Comparison of ENCODE assay signal across 34 mouse cellular contexts in the genomic region with DNA sequence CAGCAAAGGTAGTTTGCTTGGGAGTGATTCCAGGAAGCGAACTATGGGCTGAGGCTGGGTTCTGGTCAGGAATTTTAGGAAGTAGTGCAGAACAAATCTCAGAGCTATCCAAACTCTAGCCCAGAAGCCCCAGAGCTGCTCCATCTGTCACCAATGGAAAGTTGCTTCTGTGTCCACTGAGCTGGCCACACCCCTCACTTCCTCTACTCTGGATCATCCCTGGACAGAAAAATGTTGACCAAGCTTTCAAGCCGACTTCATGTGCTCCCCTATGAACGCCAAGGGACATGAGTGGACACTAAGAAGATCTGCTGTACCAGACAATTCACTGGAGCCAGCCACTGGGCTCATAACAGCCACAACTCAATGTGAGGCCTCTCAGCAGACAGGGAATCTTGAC. TPM values are rescaled to one million over a fixed set of nuclear protein-coding genes. Genes with fewer than 3 reads are reported as not detected.
DNase-seq lines count a peak whose midpoint lies in the region; ATAC-seq and TF ChIP-seq lines count a peak whose summit lies in the region.
"Had no signal": no experiment of that assay in that cellular context is flagged by ENCODE, and none has a peak within 500 bp of the region (broad histone marks: within the 10 kb centered on the region; RNA-seq: fewer than 3 reads in every experiment).

No protein-coding gene starts in this region.

- H3K4me3 ChIP-seq in heart, embryonic 12.5 days: no peak overlapping the region
- H3K4me3 ChIP-seq in lung, embryonic 14.5 days (ENCODE audit: low read depth, low read length): no peak overlapping the region
- H3K4me3 ChIP-seq in small intestine, adult 2 months (ENCODE audit: low read depth, low read length): no peak overlapping the region
- H3K4me3 ChIP-seq: embryonic facial prominence, embryonic 13.5 days; forebrain, embryonic 10.5 days; forebrain, embryonic 15.5 days; hindbrain, embryonic 10.5 days; hindbrain, embryonic 15.5 days; layer of hippocampus, adult 2 months; left cerebral cortex, adult 2 months; limb, embryonic 12.5 days; liver, embryonic 15.5 days; megakaryocyte, embryonic 14.5 days; midbrain, embryonic 12.5 days had no signal

- peak; percentile 29 to 40 for DNase-seq in cerebellum, postnatal 10 days
- no peak for DNase-seq in cerebellum, postnatal 36 days
- DNase-seq in heart, adult 8-10 months (ENCODE audit: low spot score): no peak
- no peak for DNase-seq in lung, embryonic 14.5 days
- DNase-seq in lung, postnatal 4 days: no peak
- DNase-seq: adrenal gland, adult 8-10 months; cerebellum, adult 2 months; gastrocnemius, postnatal 36 days; kidney, adult 11 months; kidney, postnatal 36 days; lung, postnatal 14 days; spleen, adult 18-20 months; thymus, postnatal 14 days had no signal

- no peaks in the 10 kb centered on the region for H3K9me3 ChIP-seq in heart, embryonic 12.5 days (replicated peaks)
- H3K9me3 ChIP-seq in lung, embryonic 14.5 days (ENCODE audit: low read depth, low read length): no peaks in the 10 kb centered on the region
- H3K9me3 ChIP-seq: embryonic facial prominence, embryonic 13.5 days; forebrain, embryonic 10.5 days; forebrain, embryonic 15.5 days; hindbrain, embryonic 10.5 days; hindbrain, embryonic 15.5 days; limb, embryonic 12.5 days; liver, embryonic 15.5 days; megakaryocyte, embryonic 14.5 days; midbrain, embryonic 12.5 days had no signal

- TF ChIP-seq POLR2A in small intestine, adult 2 months (IDR thresholded peaks at IDR 0.05; ENCODE audit: low read depth, low read length): no peak

- WGBS in heart, embryonic 12.5 days: 54% methylated on average over 3 of the region's 3 CpGs
- 69% methylated on average over 3 of the region's 3 CpGs for WGBS in lung, embryonic 14.5 days
- WGBS in small intestine, adult 2 months: 68% methylated on average over 3 of the region's 3 CpGs

- H3K9ac ChIP-seq in heart, embryonic 12.5 days: no peak overlapping the region
- no peak overlapping the region for H3K9ac ChIP-seq in lung, embryonic 14.5 days
- H3K9ac ChIP-seq: embryonic facial prominence, embryonic 13.5 days; forebrain, embryonic 15.5 days; hindbrain, embryonic 15.5 days; limb, embryonic 12.5 days; liver, embryonic 15.5 days; midbrain, embryonic 12.5 days had no signal

- no peak for ATAC-seq in heart, embryonic 12.5 days (ENCODE audit: insufficient number of reproducible peaks, low FRiP score)
- ATAC-seq in lung, embryonic 14.5 days (ENCODE audit: insufficient read depth): no peak
- ATAC-seq: activated CD4-positive, CD25-positive, alpha-beta regulatory T cell, adult 4 months; forebrain, embryonic 15.5 days; inflammation-experienced regulatory T-cells, adult 6 months had no signal

- H3K27ac ChIP-seq in heart, embryonic 12.5 days (ENCODE audit: poor library complexity, severe bottlenecking): peak overlapping the region; percentile 59; the same call in 1 of the 2 replicates
- H3K27ac ChIP-seq in lung, embryonic 14.5 days (ENCODE audit: low read depth): 0 out of 2 replicates have a peak overlapping the region, but pooled peaks have one; percentile 19
- 0 out of 2 replicates have a peak overlapping the region, but pooled peaks have one; percentile 4 for H3K27ac ChIP-seq in small intestine, adult 2 months (ENCODE audit: insufficient read depth, low read depth, low read length)
- H3K27ac ChIP-seq: embryonic facial prominence, embryonic 13.5 days; forebrain, embryonic 10.5 days; forebrain, embryonic 15.5 days; hindbrain, embryonic 10.5 days; hindbrain, embryonic 15.5 days; layer of hippocampus, adult 2 months; left cerebral cortex, adult 2 months; limb, embryonic 12.5 days; liver, embryonic 15.5 days; midbrain, embryonic 12.5 days had no signal

- H3K27me3 ChIP-seq in heart, embryonic 12.5 days (replicated peaks): no peaks in the 10 kb centered on the region
- H3K27me3 ChIP-seq in lung, embryonic 14.5 days (ENCODE audit: insufficient read depth, low read length): no peaks in the 10 kb centered on the region
- H3K27me3 ChIP-seq in small intestine, adult 2 months (ENCODE audit: control insufficient read depth, insufficient read depth, low read length): no peaks in the 10 kb centered on the region
- H3K27me3 ChIP-seq: CH12.LX; embryonic facial prominence, embryonic 13.5 days; forebrain, embryonic 15.5 days; hindbrain, embryonic 15.5 days; limb, embryonic 12.5 days; liver, embryonic 15.5 days; midbrain, embryonic 12.5 days had no signal

- TF ChIP-seq CTCF in lung, embryonic 14.5 days (IDR thresholded peaks at IDR 0.05; ENCODE audit: low read depth): no peak
- no peak for TF ChIP-seq CTCF in small intestine, adult 2 months (IDR thresholded peaks at IDR 0.05; ENCODE audit: extremely low read depth, insufficient read length, insufficient replicate concordance, low read depth, low read length)

- H3K4me1 ChIP-seq in heart, embryonic 12.5 days (replicated peaks): peaks cover 64% of the 10 kb centered on the region
- peaks cover 25% of the 10 kb centered on the region for H3K4me1 ChIP-seq in lung, embryonic 14.5 days (ENCODE audit: insufficient read depth)
- H3K4me1 ChIP-seq in small intestine, adult 2 months (ENCODE audit: control insufficient read depth, insufficient read depth, insufficient read length, low read length): peaks cover 3% of the 10 kb centered on the region; the same call in 1 of the 2 replicates
- H3K4me1 ChIP-seq: forebrain, embryonic 10.5 days; forebrain, embryonic 15.5 days; hindbrain, embryonic 10.5 days; hindbrain, embryonic 15.5 days; liver, embryonic 15.5 days; midbrain, embryonic 12.5 days had no signal

- no peak overlapping the region for H3K4me2 ChIP-seq in heart, embryonic 12.5 days
- H3K4me2 ChIP-seq in lung, embryonic 14.5 days: no peak overlapping the region
- H3K4me2 ChIP-seq: embryonic facial prominence, embryonic 13.5 days; forebrain, embryonic 15.5 days; heart, embryonic 11.5 days; hindbrain, embryonic 15.5 days; limb, embryonic 12.5 days; liver, embryonic 15.5 days; midbrain, embryonic 12.5 days had no signal

- H3K36me3 ChIP-seq in heart, embryonic 12.5 days: peaks cover 9% of the 10 kb centered on the region; the same call in 1 of the 2 replicates
- peaks cover 14% of the 10 kb centered on the region for H3K36me3 ChIP-seq in lung, embryonic 14.5 days (ENCODE audit: insufficient read depth)
- H3K36me3 ChIP-seq in small intestine, adult 2 months (ENCODE audit: control insufficient read depth, insufficient read depth, low read length): no peaks in the 10 kb centered on the region
- H3K36me3 ChIP-seq: forebrain, embryonic 15.5 days; hindbrain, embryonic 10.5 days; hindbrain, embryonic 15.5 days; liver, embryonic 15.5 days; midbrain, embryonic 12.5 days had no signal

RNA-seq across cellular contexts. Expression of gene Gm9913, which starts 28.7 kb away (rescaled TPM):
- 0.57 and 0.70 TPM in 2 replicates for polyA plus RNA-seq in heart, embryonic 12.5 days (2016; fragmentation: Nextera tagmentation; extraction: Ambion mirVana)
- total RNA-seq in heart, adult 8-10 months (2022): under 1 TPM; 0.09 to 0.14 (median 0.10) TPM
- polyA plus RNA-seq in lung, embryonic 14.5 days (2014; fragmentation: Nextera tagmentation; extraction: Ambion mirVana): 0.42 and 0.68 TPM in 2 replicates
- polyA plus RNA-seq in small intestine, adult 2 months (2012; rRNA removed): 0.17 and 0.18 TPM in 2 replicates
- total RNA-seq: CH12.LX; common myeloid progenitor, adult 5-6 weeks; ES-E14; left cerebral cortex, postnatal 25 days; liver, adult 2 months had no signal
- polyA plus RNA-seq: activated CD4-positive, CD25-positive, alpha-beta regulatory T cell, adult 4 months; inflammation-experienced regulatory T-cells, adult 6 months; liver, adult 2 months had no signal

RNA-seq across cellular contexts. Expression of gene Fbn1, which starts 31.6 kb away (rescaled TPM):
- 38.8 and 44.1 TPM in 2 replicates for polyA plus RNA-seq in heart, embryonic 12.5 days (2016; fragmentation: Nextera tagmentation; extraction: Ambion mirVana)
- total RNA-seq in heart, adult 8-10 months (2022): 10 to 100 TPM; 17.4 to 32.9 (median 23.8) TPM
- 52.4 and 53.1 TPM in 2 replicates for polyA plus RNA-seq in lung, embryonic 14.5 days (2014; fragmentation: Nextera tagmentation; extraction: Ambion mirVana)
- polyA plus RNA-seq in small intestine, adult 2 months (2012; rRNA removed): 4.9 and 5.1 TPM in 2 replicates
- polyA plus RNA-seq: activated CD4-positive, CD25-positive, alpha-beta regulatory T cell, adult 4 months; inflammation-experienced regulatory T-cells, adult 6 months had no signal

Comparison
In these comparisons a context has a peak if more than half of its experiments do, and no peak if none do; other contexts are left out.
1. DNase-seq: peak in cerebellum, postnatal 10 days (2 of 2); none in cerebellum, postnatal 36 days (0 of 2), heart, adult 8-10 months (single experiment), lung, embryonic 14.5 days (single experiment) and lung, postnatal 4 days (0 of 2).
2. H3K27ac ChIP-seq: peak in every context shown above with its lines; median percentile 59 in heart, embryonic 12.5 days; 19 in lung, embryonic 14.5 days; 4 in small intestine, adult 2 months.